Mouse (Mus musculus) embryonic facial prominence, embryonic 12.5 days (tissue): Measurements from ENCODE around the gene Akp3. TPM values are rescaled to one million over a fixed set of nuclear protein-coding genes. Genes with fewer than 3 reads are reported as not detected.
A peak's percentile ranks its signal among the peaks of the same experiment; 100 is the strongest.

Source experiments
- ATAC-seq: fragments of 200-750 bp; cut with Nextera tagmentation; 2 replicates; pipeline ENCODE4 v1.8.0; 2017; ENCODE audit not compliant: insufficient number of reproducible peaks, insufficient read depth, low FRiP score, low TSS enrichment
- H3K27ac ChIP-seq: fragments of 300-500 bp; sonication (generic); 2 replicates; pipeline ENCODE4 v1.5.1; 2016; ENCODE audit warnings: mild to moderate bottlenecking
- H3K27me3 ChIP-seq: fragments of 300-500 bp; sonication (generic); 2 replicates; pipeline ENCODE4 v1.6.1; 2016; ENCODE audit warnings: mild to moderate bottlenecking, moderate library complexity
- H3K36me3 ChIP-seq: fragments of 300-500 bp; sonication (generic); 2 replicates; pipeline ENCODE4 v1.6.1; 2016; ENCODE audit warnings: mild to moderate bottlenecking
- H3K4me1 ChIP-seq: fragments of 300-500 bp; sonication (generic); 2 replicates; pipeline ENCODE4 v1.6.1; 2016
- H3K4me2 ChIP-seq: fragments of 300-500 bp; sonication (generic); replicated peaks from 2 replicates; pipeline ENCODE4 v1.6.1; 2016; ENCODE audit warnings: mild to moderate bottlenecking, moderate library complexity
- H3K4me3 ChIP-seq: fragments of 300-500 bp; sonication (generic); 2 replicates; pipeline ENCODE4 v1.5.1; 2016; ENCODE audit warnings: mild to moderate bottlenecking
- H3K9ac ChIP-seq: fragments of 300-500 bp; sonication (generic); 2 replicates; pipeline ENCODE4 v1.6.1; 2016; ENCODE audit warnings: mild to moderate bottlenecking, moderate library complexity
- H3K9me3 ChIP-seq: fragments of 300-500 bp; sonication (generic); 2 replicates; pipeline ENCODE4 v1.6.1; 2016; ENCODE audit warnings: mild to moderate bottlenecking, moderate library complexity
- WGBS: fragments of 180-500 bp; shearing (Covaris S2); methylation state at CpG from one replicate; pipeline ENCODE4 v1.1.7; 2016; 5-methylcytosine and 5-hydroxymethylcytosine counted together
- polyA plus RNA-seq: library from polyadenylated mRNA; unstranded; fragments of >200 nt; fragmentation: Nextera tagmentation; extraction: Ambion mirVana; gene quantifications from 2 replicates; pipeline ENCODE4 v1.2.1, GENCODE M21; 2016

Akp3 gene
- polyA plus RNA-seq, 1 experiment from 2014 or later = not detected

DNA sequence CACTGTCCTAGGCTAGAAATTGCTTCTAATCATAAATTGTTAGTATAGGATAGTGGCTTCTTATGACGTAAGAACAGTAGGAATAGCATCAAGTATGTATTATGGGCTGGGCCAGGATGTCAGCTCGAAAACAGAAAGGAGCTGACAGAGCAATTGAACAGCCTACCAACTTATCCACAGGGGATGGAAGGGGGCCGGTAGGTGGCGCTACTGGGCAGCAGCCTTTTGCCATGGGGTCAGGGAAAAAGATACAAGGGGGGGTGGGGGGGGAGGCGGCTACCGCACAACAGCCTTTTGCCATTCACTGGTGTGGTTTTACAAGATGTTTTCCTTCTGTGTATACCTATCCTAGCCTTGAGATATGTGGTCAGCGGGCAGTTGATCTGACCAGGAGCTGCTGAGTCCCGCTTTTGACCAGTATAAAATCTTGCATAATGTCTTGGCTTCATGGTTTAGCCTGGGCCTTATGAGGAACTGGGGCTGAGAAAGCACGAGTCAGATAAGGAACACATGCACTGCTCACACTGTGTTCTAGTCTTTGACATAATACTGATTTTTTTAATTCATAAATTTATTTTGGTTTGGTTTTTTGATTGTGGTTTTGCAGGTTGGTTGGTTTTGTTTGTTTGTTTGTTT, 12.9 kb upstream of the Akp3 start:
- no peak overlapping the region for H3K4me2 ChIP-seq
- WGBS = 40% methylated on average over 9 of the region's 9 CpGs
- no peaks in the 10 kb centered on the region for H3K36me3 ChIP-seq
- H3K9ac ChIP-seq = no peak overlapping the region
- no peaks in the 10 kb centered on the region for H3K9me3 ChIP-seq
- H3K27me3 ChIP-seq = no peaks in the 10 kb centered on the region
- H3K27ac ChIP-seq = no peak overlapping the region
- no peak overlapping the region for H3K4me3 ChIP-seq
- H3K4me1 ChIP-seq = no peaks in the 10 kb centered on the region
- ATAC-seq = no peak

GRCm38 (mm10) chr1:87114784-87115183, 10.0 kb upstream of the Akp3 start:
- no peak overlapping the region for H3K4me3 ChIP-seq
- WGBS = 75% methylated on average over 1 of the region's 1 CpGs
- H3K36me3 ChIP-seq = no peaks in the 10 kb centered on the region
- H3K4me2 ChIP-seq = no peak overlapping the region
- H3K9me3 ChIP-seq = no peaks in the 10 kb centered on the region
- no peak overlapping the region for H3K9ac ChIP-seq
- no peaks in the 10 kb centered on the region for H3K4me1 ChIP-seq
- no peak overlapping the region for H3K27ac ChIP-seq
- no peak for ATAC-seq
- H3K27me3 ChIP-seq = no peaks in the 10 kb centered on the region

- peak; percentile 37; the same call in 1 of the 2 replicates for ATAC-seq
- Histone ChIP-seq H3K9me3 (no peaks in the 10 kb centered on the region), H3K4me3 (peak overlapping the region; percentile 18; the same call in 1 of the 2 replicates), H3K36me3 (no peaks in the 10 kb centered on the region), H3K4me2 (peak overlapping the region; percentile 38), H3K27me3 (peaks cover 42% of the 10 kb centered on the region), H3K9ac (no peak overlapping the region), H3K4me1 (no peaks in the 10 kb centered on the region), H3K27ac (no peak overlapping the region)
- 8% methylated on average over 43 of the region's 43 CpGs for WGBS
Observed at GRCm38 (mm10) chr1:87127206-87128030, 2.6 kb downstream of the Akp3 start.

DNA sequence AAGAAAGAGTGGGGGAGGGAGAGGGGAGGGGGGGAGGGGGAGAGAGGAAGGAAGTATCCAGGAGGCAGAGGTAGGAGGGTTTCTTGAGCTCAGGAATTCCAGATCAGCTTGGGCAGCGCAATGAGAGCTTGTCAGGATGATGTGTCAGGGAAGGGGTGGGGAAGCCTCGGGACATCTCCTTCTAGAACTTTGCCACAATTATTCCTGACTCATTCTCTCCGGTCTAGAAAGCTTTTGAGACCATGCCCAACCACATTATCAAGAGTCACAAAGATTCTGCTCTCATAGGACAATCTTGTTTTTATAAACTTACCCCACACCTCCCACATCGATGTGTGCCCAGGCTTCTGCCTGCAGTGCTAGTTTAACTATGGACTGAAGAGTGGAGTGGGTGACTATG, 7.0 kb downstream of the Akp3 start:
- 84% methylated on average over 4 of the region's 4 CpGs for WGBS
- H3K27me3 ChIP-seq = peaks cover 25% of the 10 kb centered on the region
- no peaks in the 10 kb centered on the region for H3K36me3 ChIP-seq
- no peaks in the 10 kb centered on the region for H3K4me1 ChIP-seq
- H3K4me3 ChIP-seq = no peak overlapping the region
- ATAC-seq = no peak
- no peaks in the 10 kb centered on the region for H3K9me3 ChIP-seq
- no peak overlapping the region for H3K4me2 ChIP-seq
- H3K9ac ChIP-seq = no peak overlapping the region
- H3K27ac ChIP-seq = no peak overlapping the region

- no peak overlapping the region for H3K9ac ChIP-seq
- WGBS = 87% methylated on average over 4 of the region's 4 CpGs
- H3K36me3 ChIP-seq = no peaks in the 10 kb centered on the region
- H3K9me3 ChIP-seq = no peaks in the 10 kb centered on the region
- no peak overlapping the region for H3K27ac ChIP-seq
- no peaks in the 10 kb centered on the region for H3K4me1 ChIP-seq
- no peak overlapping the region for H3K4me3 ChIP-seq
- H3K27me3 ChIP-seq = 0 out of 2 replicates have a peak, but pooled peaks cover 6% of the 10 kb centered on the region
- no peak for ATAC-seq
- no peak overlapping the region for H3K4me2 ChIP-seq
Observed at GRCm38 (mm10) chr1:87141550-87141949, 16.8 kb downstream of the Akp3 start.

- Histone ChIP-seq H3K4me3 (no peak overlapping the region), H3K9me3 (no peaks in the 10 kb centered on the region), H3K4me2 (no peak overlapping the region), H3K9ac (no peak overlapping the region), H3K27me3 (0 out of 2 replicates have a peak, but pooled peaks cover 6% of the 10 kb centered on the region), H3K27ac (no peak overlapping the region), H3K36me3 (no peaks in the 10 kb centered on the region), H3K4me1 (no peaks in the 10 kb centered on the region)
- WGBS = 79% methylated on average over 9 of the region's 9 CpGs
- no peak for ATAC-seq
Observed at GRCm38 (mm10) chr1:87142456-87142855, 17.7 kb downstream of the Akp3 start.

- no peak overlapping the region for H3K27ac ChIP-seq
- no peak overlapping the region for H3K4me3 ChIP-seq
- H3K36me3 ChIP-seq = no peaks in the 10 kb centered on the region
- no peak overlapping the region for H3K4me2 ChIP-seq
- H3K27me3 ChIP-seq = 0 out of 2 replicates have a peak, but pooled peaks cover 6% of the 10 kb centered on the region
- no peak for ATAC-seq
- H3K4me1 ChIP-seq = no peaks in the 10 kb centered on the region
- H3K9ac ChIP-seq = no peak overlapping the region
- H3K9me3 ChIP-seq = no peaks in the 10 kb centered on the region
- WGBS = 82% methylated on average over 10 of the region's 10 CpGs
Observed at GRCm38 (mm10) chr1:87143141-87143540, 18.4 kb downstream of the Akp3 start.

DNA sequence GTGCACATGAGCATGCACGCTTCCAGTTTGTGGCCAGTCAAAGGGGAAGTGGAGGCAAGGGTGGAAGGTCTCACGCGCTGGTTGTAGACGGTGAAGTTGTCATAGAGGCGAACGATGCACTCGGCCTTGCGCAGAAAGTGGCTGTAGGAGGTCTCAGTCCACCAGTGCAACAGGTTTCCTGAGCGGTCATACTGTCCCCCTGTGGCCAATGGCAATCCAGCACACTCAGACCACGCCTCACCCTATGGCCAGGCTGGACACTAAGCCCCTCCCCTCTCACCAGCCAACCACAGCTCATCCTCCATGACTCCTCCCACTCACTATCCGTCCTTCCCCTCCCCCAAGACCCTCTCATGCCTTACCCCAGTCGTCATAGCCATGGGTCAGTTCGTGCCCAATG, 24.6 kb downstream of the Akp3 start:
- H3K27me3 ChIP-seq = peaks cover 58% of the 10 kb centered on the region
- no peaks in the 10 kb centered on the region for H3K36me3 ChIP-seq
- H3K4me2 ChIP-seq = no peak overlapping the region
- H3K9ac ChIP-seq = no peak overlapping the region
- no peak for ATAC-seq
- WGBS = 32% methylated on average over 13 of the region's 13 CpGs
- H3K4me1 ChIP-seq = peaks cover 9% of the 10 kb centered on the region; the same call in 1 of the 2 replicates
- no peaks in the 10 kb centered on the region for H3K9me3 ChIP-seq
- no peak overlapping the region for H3K27ac ChIP-seq
- H3K4me3 ChIP-seq = no peak overlapping the region

- H3K9ac ChIP-seq = no peak overlapping the region
- WGBS = 80% methylated on average over 6 of the region's 6 CpGs
- no peak overlapping the region for H3K4me3 ChIP-seq
- no peak for ATAC-seq
- peaks cover 17% of the 10 kb centered on the region; the same call in 1 of the 2 replicates for H3K4me1 ChIP-seq
- no peaks in the 10 kb centered on the region for H3K36me3 ChIP-seq
- no peak overlapping the region for H3K27ac ChIP-seq
- no peaks in the 10 kb centered on the region for H3K9me3 ChIP-seq
- peaks cover 70% of the 10 kb centered on the region for H3K27me3 ChIP-seq
- no peak overlapping the region for H3K4me2 ChIP-seq
Observed at GRCm38 (mm10) chr1:87151286-87151685, 26.5 kb downstream of the Akp3 start.

DNA sequence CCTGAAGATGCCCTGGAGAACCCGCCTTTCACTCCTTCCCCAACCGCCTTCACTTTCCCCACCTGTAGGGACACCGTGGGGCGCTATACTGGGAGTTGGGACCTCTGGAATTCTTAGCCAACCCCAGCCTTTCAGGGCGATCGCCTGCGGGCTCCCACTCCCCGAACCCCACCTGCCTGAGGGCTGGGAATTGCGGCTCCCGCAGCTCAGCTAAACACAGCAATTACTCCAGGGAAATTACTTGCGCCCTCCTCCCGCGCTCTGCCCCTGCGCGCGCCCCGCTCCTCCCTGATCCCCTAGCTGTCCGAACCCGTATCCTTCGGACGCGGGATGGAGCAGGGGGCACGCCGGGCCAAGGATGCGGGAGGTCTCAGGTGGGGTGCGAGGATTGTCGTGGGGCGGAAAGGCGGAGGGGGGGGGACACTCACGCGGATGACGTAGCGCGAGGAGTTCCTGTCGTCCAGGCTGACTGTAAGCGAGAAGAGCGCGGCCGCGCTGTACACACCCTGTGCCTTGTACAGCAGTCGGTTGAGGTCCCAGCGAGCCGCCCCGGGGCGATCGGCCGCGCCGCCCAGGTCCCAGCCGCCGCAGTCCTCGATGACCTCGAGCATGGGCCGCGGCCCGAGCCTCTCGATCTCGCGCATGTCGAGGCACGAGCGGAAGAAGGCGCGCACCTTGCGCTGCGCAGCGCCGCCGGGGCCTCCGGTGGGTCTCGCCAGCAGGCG, 29.2 kb downstream of the Akp3 start:
- H3K4me3 ChIP-seq = peak overlapping the region; percentile 37
- H3K9ac ChIP-seq = peak overlapping the region; percentile 43; the same call in 1 of the 2 replicates
- H3K27me3 ChIP-seq = peaks cover 95% of the 10 kb centered on the region
- peaks cover 17% of the 10 kb centered on the region; the same call in 1 of the 2 replicates for H3K4me1 ChIP-seq
- H3K9me3 ChIP-seq = no peaks in the 10 kb centered on the region
- no peak for ATAC-seq
- under 1% methylated on average over 71 of the region's 72 CpGs for WGBS
- no peak overlapping the region for H3K27ac ChIP-seq
- H3K36me3 ChIP-seq = no peaks in the 10 kb centered on the region
- H3K4me2 ChIP-seq = peak overlapping the region; percentile 74

GRCm38 (mm10) chr1:87154501-87155120, 29.8 kb downstream of the Akp3 start:
- H3K27ac ChIP-seq = no peak overlapping the region
- 2% methylated on average over 58 of the region's 58 CpGs for WGBS
- H3K9ac ChIP-seq = no peak overlapping the region
- H3K27me3 ChIP-seq = peaks cover 98% of the 10 kb centered on the region
- no peaks in the 10 kb centered on the region for H3K9me3 ChIP-seq
- peaks cover 17% of the 10 kb centered on the region; the same call in 1 of the 2 replicates for H3K4me1 ChIP-seq
- peak overlapping the region; percentile 74 for H3K4me2 ChIP-seq
- H3K36me3 ChIP-seq = no peaks in the 10 kb centered on the region
- no peak for ATAC-seq
- peak overlapping the region; percentile 37 for H3K4me3 ChIP-seq
